Mouse (Mus musculus): ENCODE results near the gene Cbfa2t3.

- TF ChIP-seq CTCF (conservative IDR thresholded peaks at IDR 0.05; ENCODE audit: low read length): no peak
- no peak for TF ChIP-seq NANOG (IDR thresholded peaks at IDR 0.05; ENCODE audit: borderline replicate concordance, low read length)
Observed at GRCm38 (mm10) chr8:122586749-122587148, 112.2 kb downstream of the Cbfa2t3 start.

All from E14TG2a.4 (cell line).